Mouse (Mus musculus): ENCODE measurements around the gene B4galt4. TPM values are rescaled to one million over a fixed set of nuclear protein-coding genes. Genes with fewer than 3 reads are reported as not detected.
"Not testable (repeated sequence)": the region's sequence is repeated elsewhere in the genome, so short reads cannot be mapped to it uniquely, and the experiment has no call there.

The B4galt4 gene
- polyA plus RNA-seq, 1 experiment from 2014 or later = 2.9 TPM

DNA sequence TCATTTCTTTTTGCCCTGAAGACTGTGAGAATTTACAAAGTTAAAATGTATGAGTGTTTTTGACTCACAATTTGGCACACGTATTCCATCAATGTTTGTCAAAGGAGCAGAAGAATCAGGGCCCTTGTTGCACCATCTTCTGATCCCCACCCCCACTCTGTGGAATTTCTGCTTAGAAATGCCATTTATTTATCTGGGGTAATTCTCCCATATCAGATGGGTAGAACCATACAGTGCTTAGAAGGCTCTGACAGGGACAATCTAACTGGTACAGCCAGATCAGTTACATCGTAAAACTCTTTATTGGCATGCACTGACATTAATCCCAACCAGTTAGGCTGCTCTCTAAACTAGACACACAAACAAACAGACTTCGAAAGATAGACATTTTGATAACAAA is 47.9 kb downstream of the B4galt4 start:
- H3K4me3 ChIP-seq (ENCODE audit: low read depth, low read length) = no peak overlapping the region
- H3K4me2 ChIP-seq (ENCODE audit: low read depth, low read length) = no peak overlapping the region
- H3K9me3 ChIP-seq (replicated peaks; ENCODE audit: control insufficient read depth, low read length) = no peaks in the 10 kb centered on the region
- peaks cover 2% of the 10 kb centered on the region; the same call in 1 of the 2 replicates for H3K27me3 ChIP-seq (ENCODE audit: control insufficient read depth, insufficient read depth, low read depth, low read length)
- no peaks in the 10 kb centered on the region for H3K4me1 ChIP-seq (ENCODE audit: control insufficient read depth, low read depth, low read length)
- H3K36me3 ChIP-seq (ENCODE audit: control insufficient read depth, insufficient read depth) = no peaks in the 10 kb centered on the region
- no peak overlapping the region for H3K9ac ChIP-seq (ENCODE audit: low read depth, low read length)
- WGBS (ENCODE audit: insufficient replicate concordance) = 66% methylated on average over 3 of the region's 3 CpGs
- H3K27ac ChIP-seq (ENCODE audit: low read length) = no peak overlapping the region
- no peak for ATAC-seq (ENCODE audit: low read depth)

- 65% methylated on average over 6 of the region's 6 CpGs for WGBS (ENCODE audit: insufficient replicate concordance)
Measured at GRCm38 (mm10) chr16:38793120-38793519, 51.1 kb downstream of the B4galt4 start.

DNA sequence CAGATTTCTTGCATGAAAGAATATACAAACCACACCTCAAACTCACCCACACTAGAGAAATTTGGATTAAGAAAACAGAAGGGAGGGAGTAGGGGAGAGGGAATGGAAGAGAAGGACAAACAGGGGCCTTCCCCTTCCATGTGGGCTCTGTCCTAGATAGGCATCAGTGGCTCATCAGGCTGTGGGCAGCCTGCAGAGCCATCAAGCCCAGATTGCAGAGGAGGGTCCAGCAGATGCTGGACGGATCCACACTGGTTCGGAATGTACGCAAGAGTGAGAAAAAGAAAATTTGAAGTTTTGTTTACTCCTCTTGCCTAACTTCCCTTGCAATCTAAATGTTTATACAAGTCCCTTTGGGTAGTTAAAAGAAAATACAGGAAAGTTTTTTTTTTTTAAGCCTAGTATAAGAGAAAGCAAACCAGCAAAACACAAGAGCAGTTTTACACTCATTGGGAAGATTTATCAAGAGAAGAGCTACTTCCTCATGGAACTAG is 56.9 kb downstream of the B4galt4 start:
- H3K27ac ChIP-seq (ENCODE audit: low read length) = no peak overlapping the region
- H3K4me3 ChIP-seq (ENCODE audit: low read depth, low read length) = no peak overlapping the region
- H3K4me2 ChIP-seq (ENCODE audit: low read depth, low read length) = no peak overlapping the region
- no peaks in the 10 kb centered on the region for H3K36me3 ChIP-seq (ENCODE audit: control insufficient read depth, insufficient read depth)
- no peaks in the 10 kb centered on the region for H3K4me1 ChIP-seq (ENCODE audit: control insufficient read depth, low read depth, low read length)
- H3K9me3 ChIP-seq (replicated peaks; ENCODE audit: control insufficient read depth, low read length) = no peaks in the 10 kb centered on the region
- no peak for ATAC-seq (ENCODE audit: low read depth)
- H3K9ac ChIP-seq (ENCODE audit: low read depth, low read length) = no peak overlapping the region
- H3K27me3 ChIP-seq (ENCODE audit: control insufficient read depth, insufficient read depth, low read depth, low read length) = no peaks in the 10 kb centered on the region
- WGBS (ENCODE audit: insufficient replicate concordance) = 54% methylated on average over 3 of the region's 3 CpGs

More at GRCm38 (mm10) chr16:38793120-38793519, 51.1 kb downstream of the B4galt4 start:
- no peak for ATAC-seq (ENCODE audit: low read depth)
- H3K27me3 ChIP-seq (ENCODE audit: control insufficient read depth, insufficient read depth, low read depth, low read length) = no peaks in the 10 kb centered on the region
- no peaks in the 10 kb centered on the region for H3K36me3 ChIP-seq (ENCODE audit: control insufficient read depth, insufficient read depth)
- H3K4me2 ChIP-seq (ENCODE audit: low read depth, low read length) = no peak overlapping the region
- no peak overlapping the region for H3K27ac ChIP-seq (ENCODE audit: low read length)
- no peaks in the 10 kb centered on the region for H3K9me3 ChIP-seq (replicated peaks; ENCODE audit: control insufficient read depth, low read length)
- H3K9ac ChIP-seq (ENCODE audit: low read depth, low read length) = no peak overlapping the region
- no peak overlapping the region for H3K4me3 ChIP-seq (ENCODE audit: low read depth, low read length)
- H3K4me1 ChIP-seq (ENCODE audit: control insufficient read depth, low read depth, low read length) = no peaks in the 10 kb centered on the region

GRCm38 (mm10) chr16:38800091-38800490 is 58.0 kb downstream of the B4galt4 start, which contains the start of gene Upk1b:
Upk1b (minus strand) TSS chr16:38800328.
- H3K27ac ChIP-seq (ENCODE audit: low read length) = no peak within 1 kb of the TSS
- no peak for ATAC-seq (ENCODE audit: low read depth)
- H3K4me2 ChIP-seq (ENCODE audit: low read depth, low read length) = no peak within 1 kb of the TSS
- WGBS (ENCODE audit: insufficient replicate concordance) = 25% methylated on average over 10 of the region's 10 CpGs
- H3K9ac ChIP-seq (ENCODE audit: low read depth, low read length) = no peak within 1 kb of the TSS
- no peaks in the 10 kb centered on the region for H3K36me3 ChIP-seq (ENCODE audit: control insufficient read depth, insufficient read depth)
- no peak within 1 kb of the TSS for H3K4me3 ChIP-seq (ENCODE audit: low read depth, low read length)
- H3K9me3 ChIP-seq (replicated peaks; ENCODE audit: control insufficient read depth, low read length) = no peaks in the 10 kb centered on the region
- no peaks in the 10 kb centered on the region for H3K27me3 ChIP-seq (ENCODE audit: control insufficient read depth, insufficient read depth, low read depth, low read length)
- no peaks in the 10 kb centered on the region for H3K4me1 ChIP-seq (ENCODE audit: control insufficient read depth, low read depth, low read length)

DNA sequence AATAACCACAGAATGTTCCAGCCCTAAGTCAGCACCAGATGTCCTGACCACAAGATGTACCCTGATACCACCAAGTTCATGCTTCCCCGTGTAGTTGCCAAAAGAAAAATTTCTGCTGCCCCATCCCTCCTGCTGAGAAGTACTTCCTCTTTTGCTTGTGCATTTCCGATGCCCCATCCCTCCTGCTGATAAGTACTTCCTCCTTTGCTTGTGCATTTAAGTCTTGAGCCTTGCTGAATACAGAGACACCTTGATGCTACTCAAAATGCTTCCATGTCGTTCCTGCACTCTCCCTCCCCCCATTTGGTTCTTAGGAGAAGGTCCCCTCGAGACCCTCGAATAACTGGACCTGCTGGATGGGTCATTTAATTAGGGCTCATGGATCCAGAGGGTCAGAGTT is 65.7 kb downstream of the B4galt4 start:
- H3K9ac ChIP-seq (ENCODE audit: low read depth, low read length); H3K36me3 ChIP-seq (ENCODE audit: control insufficient read depth, insufficient read depth); ATAC-seq (ENCODE audit: low read depth); H3K27me3 ChIP-seq (ENCODE audit: control insufficient read depth, insufficient read depth, low read depth, low read length); H3K9me3 ChIP-seq (replicated peaks; ENCODE audit: control insufficient read depth, low read length); H3K4me2 ChIP-seq (ENCODE audit: low read depth, low read length); H3K27ac ChIP-seq (ENCODE audit: low read length); H3K4me1 ChIP-seq (ENCODE audit: control insufficient read depth, low read depth, low read length); H3K4me3 ChIP-seq (ENCODE audit: low read depth, low read length): not testable (repeated sequence)
- WGBS (ENCODE audit: insufficient replicate concordance) = 53% methylated on average over 5 of the region's 5 CpGs

GRCm38 (mm10) chr16:38810196-38810595 is 68.1 kb downstream of the B4galt4 start:
- WGBS (ENCODE audit: insufficient replicate concordance) = 55% methylated on average over 5 of the region's 5 CpGs
- Histone ChIP-seq H3K27me3 (ENCODE audit: control insufficient read depth, insufficient read depth, low read depth, low read length) (no peaks in the 10 kb centered on the region), H3K36me3 (ENCODE audit: control insufficient read depth, insufficient read depth) (no peaks in the 10 kb centered on the region), H3K9me3 (replicated peaks; ENCODE audit: control insufficient read depth, low read length) (0 out of 2 replicates have a peak, but pooled peaks cover 2% of the 10 kb centered on the region), H3K4me3 (ENCODE audit: low read depth, low read length) (no peak overlapping the region), H3K9ac (ENCODE audit: low read depth, low read length) (no peak overlapping the region), H3K27ac (ENCODE audit: low read length) (no peak overlapping the region), H3K4me2 (ENCODE audit: low read depth, low read length) (no peak overlapping the region), H3K4me1 (ENCODE audit: control insufficient read depth, low read depth, low read length) (no peaks in the 10 kb centered on the region)
- no peak for ATAC-seq (ENCODE audit: low read depth)

DNA sequence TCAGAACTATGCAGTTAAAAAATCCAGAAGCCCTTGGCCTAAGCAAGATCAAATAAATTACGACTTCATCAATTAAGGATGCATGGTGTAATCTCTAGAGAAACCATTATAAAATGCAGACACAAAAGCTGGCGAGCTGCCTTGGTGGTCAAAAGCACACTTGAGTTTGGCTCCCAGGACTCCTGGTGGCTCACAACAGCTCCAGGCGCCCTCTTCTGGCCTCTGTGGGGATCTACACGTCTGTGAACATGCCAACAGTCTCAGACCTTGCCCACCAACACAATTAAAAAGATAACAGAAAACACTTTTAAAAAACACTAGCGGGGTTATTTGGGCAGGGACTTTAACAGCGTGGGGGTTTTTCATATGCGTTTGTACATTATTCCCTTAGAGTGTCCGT is 70.5 kb downstream of the B4galt4 start:
- H3K36me3 ChIP-seq (ENCODE audit: control insufficient read depth, insufficient read depth) = no peaks in the 10 kb centered on the region
- no peak overlapping the region for H3K4me2 ChIP-seq (ENCODE audit: low read depth, low read length)
- no peaks in the 10 kb centered on the region for H3K4me1 ChIP-seq (ENCODE audit: control insufficient read depth, low read depth, low read length)
- H3K27ac ChIP-seq (ENCODE audit: low read length) = no peak overlapping the region
- no peaks in the 10 kb centered on the region for H3K27me3 ChIP-seq (ENCODE audit: control insufficient read depth, insufficient read depth, low read depth, low read length)
- 0 out of 2 replicates have a peak, but pooled peaks cover 2% of the 10 kb centered on the region for H3K9me3 ChIP-seq (replicated peaks; ENCODE audit: control insufficient read depth, low read length)
- WGBS (ENCODE audit: insufficient replicate concordance) = 21% methylated on average over 8 of the region's 8 CpGs
- H3K4me3 ChIP-seq (ENCODE audit: low read depth, low read length) = no peak overlapping the region
- H3K9ac ChIP-seq (ENCODE audit: low read depth, low read length) = no peak overlapping the region
- ATAC-seq (ENCODE audit: low read depth) = no peak

Other genes starting within 250 kb of the B4galt4 start
- gene Timmdc1, start 219.6 kb upstream of the B4galt4 start, polyA plus RNA-seq (2015; fragmentation: Nextera tagmentation; extraction: Ambion mirVana) = 10.6 and 11.2 TPM in 2 replicates
- 6.5 and 7.2 TPM in 2 replicates for gene Poglut1, start 192.0 kb upstream of the B4galt4 start, polyA plus RNA-seq (2015; fragmentation: Nextera tagmentation; extraction: Ambion mirVana)
- 31.0 and 34.5 TPM in 2 replicates for gene Tmem39a, start 183.6 kb upstream of the B4galt4 start, polyA plus RNA-seq (2015; fragmentation: Nextera tagmentation; extraction: Ambion mirVana)
- gene Arhgap31, start 29.0 kb upstream of the B4galt4 start, polyA plus RNA-seq (2015; fragmentation: Nextera tagmentation; extraction: Ambion mirVana) = 1.6 and 1.7 TPM in 2 replicates
- 1.4 and 1.7 TPM in 2 replicates for gene Upk1b, start 58.1 kb downstream of the B4galt4 start, polyA plus RNA-seq (2015; fragmentation: Nextera tagmentation; extraction: Ambion mirVana)
- not detected in 2 replicates for gene 4930435E12Rik, start 86.5 kb downstream of the B4galt4 start, polyA plus RNA-seq (2015; fragmentation: Nextera tagmentation; extraction: Ambion mirVana)
- gene Igsf11, start 150.4 kb downstream of the B4galt4 start, polyA plus RNA-seq (2015; fragmentation: Nextera tagmentation; extraction: Ambion mirVana) = 0.12 and 0.20 TPM in 2 replicates